Mouse (Mus musculus) G1E (cell line): ENCODE measurements around the gene Gtf3a. TPM values are rescaled to one million over a fixed set of nuclear protein-coding genes. Genes with fewer than 3 reads are reported as not detected.

Source experiments
- ATAC-seq: 2 replicates; pipeline ENCODE4 v1.8.0; 2016; ENCODE audit warnings: mild to moderate bottlenecking; ENCODE audit not compliant: insufficient number of reproducible peaks, poor library complexity, low FRiP score, severe bottlenecking; ENCODE audit errors: extremely low read depth
- DNase-seq: peaks from one replicate; pipeline ENCODE4 v3.0.0; 2012; ENCODE audit warnings: low spot score
- H3K27me3 ChIP-seq: 2 replicates; pipeline ENCODE4 v1.6.1; 2012; ENCODE audit warnings: mild to moderate bottlenecking, low read length, inconsistent platforms; ENCODE audit not compliant: insufficient read depth
- H3K36me3 ChIP-seq: replicated peaks from 2 replicates; pipeline ENCODE3; 2012; ENCODE audit warnings: mild to moderate bottlenecking, inconsistent platforms
- H3K4me1 ChIP-seq: 2 replicates; pipeline ENCODE4 v1.6.1; 2012; ENCODE audit warnings: low read depth, low read length, inconsistent platforms, mixed read lengths; ENCODE audit not compliant: insufficient read depth
- H3K4me3 ChIP-seq: 2 replicates; pipeline ENCODE4 v1.5.1; 2012; ENCODE audit warnings: low read depth, mild to moderate bottlenecking, inconsistent platforms, low read length, moderate library complexity, mixed read lengths
- H3K9me3 ChIP-seq: replicated peaks from 2 replicates; pipeline ENCODE4 v1.6.1; 2012; ENCODE audit warnings: inconsistent platforms
- CTCF ChIP-seq: IDR thresholded peaks from 2 replicates; pipeline ENCODE4 v1.5.1; 2012; ENCODE audit warnings: low read depth, low read length, inconsistent platforms, mixed read lengths
- GATA1 ChIP-seq: IDR thresholded peaks from 2 replicates; pipeline ENCODE4 v1.6.1; 2012; ENCODE audit warnings: borderline replicate concordance, low read length, inconsistent platforms, mixed read lengths
- GATA2 ChIP-seq: IDR thresholded peaks from 2 replicates; pipeline ENCODE4 v1.6.1; 2012; ENCODE audit warnings: low read depth, low read length, inconsistent platforms, borderline replicate concordance
- POLR2AphosphoS5 ChIP-seq: IDR thresholded peaks from 2 replicates; pipeline ENCODE4 v1.6.1; 2012; ENCODE audit warnings: low read depth, low read length, inconsistent platforms; ENCODE audit not compliant: insufficient replicate concordance
- TAL1 ChIP-seq: conservative IDR thresholded peaks from 2 replicates; pipeline ENCODE4 v1.6.1; 2012; ENCODE audit warnings: low read depth, low read length, inconsistent platforms, mixed read lengths
- polyA plus RNA-seq: library from polyadenylated mRNA; stranded (reverse); fragments of >175 nt; gene quantifications from 2 replicates; pipeline ENCODE4 v1.2.3, GENCODE M21; 2012
- total RNA-seq, 2 experiments: library from RNA; stranded (forward) in 1 of 2; stranded (reverse) in 1 of 2; fragments of 200-1000 nt in 1 of 2; fragments of >200 nt in 1 of 2; fragmentation: Nextera tagmentation in 1 of 2; gene quantifications; 2 replicates each; pipeline ENCODE4 v1.2.3; 2014 to 2017

The Gtf3a gene
- total RNA-seq (2014; fragmentation: Nextera tagmentation): 172 and 200 TPM in 2 replicates
- total RNA-seq (2017): 193 and 222 TPM in 2 replicates
- 214 and 270 TPM in 2 replicates for polyA plus RNA-seq

- peaks cover 42% of the 10 kb centered on the region for H3K36me3 ChIP-seq
- peaks cover 49% of the 10 kb centered on the region for H3K4me1 ChIP-seq
- ATAC-seq (peak; percentile 74), DNase-seq (peak; percentile 94)
- peak within 1 kb of the TSS; percentile 92 for H3K4me3 ChIP-seq
- peaks cover 3% of the 10 kb centered on the region for H3K9me3 ChIP-seq
- H3K27me3 ChIP-seq: peaks cover 4% of the 10 kb centered on the region; the same call in 1 of the 2 replicates
- TF ChIP-seq CTCF (no peak), GATA2 (no peak), TAL1 (no peak), POLR2AphosphoS5 (no peak), GATA1 (no peak)
Observed at GRCm38 (mm10) chr5:146948508-146949088, at the start of gene Gtf3a. Gene Gtf3a, plus strand, starts transcription at chr5:146948657.

- no peak for ATAC-seq
- Histone ChIP-seq H3K4me3 (no peak overlapping the region), H3K9me3 (no peaks in the 10 kb centered on the region), H3K27me3 (peaks cover 10% of the 10 kb centered on the region; the same call in 1 of the 2 replicates), H3K4me1 (peaks cover 16% of the 10 kb centered on the region), H3K36me3 (no peaks in the 10 kb centered on the region)
- no peak for DNase-seq
- TF ChIP-seq GATA2 (no peak), TAL1 (no peak), POLR2AphosphoS5 (no peak), GATA1 (no peak), CTCF (no peak)
Observed at GRCm38 (mm10) chr5:146900331-146900730, 48.1 kb upstream of the Gtf3a start.

GRCm38 (mm10) chr5:146901501-146901900 lies 47.0 kb upstream of the Gtf3a start:
- DNase-seq (no peak), ATAC-seq (no peak)
- no peaks in the 10 kb centered on the region for H3K9me3 ChIP-seq
- H3K4me3 ChIP-seq: no peak overlapping the region
- TF ChIP-seq POLR2AphosphoS5: no peak
- no peak for TF ChIP-seq GATA1
- TF ChIP-seq CTCF: no peak
- TF ChIP-seq GATA2: no peak
- no peak for TF ChIP-seq TAL1
- H3K27me3 ChIP-seq: peaks cover 6% of the 10 kb centered on the region; the same call in 1 of the 2 replicates
- peaks cover 25% of the 10 kb centered on the region for H3K4me1 ChIP-seq
- H3K36me3 ChIP-seq: no peaks in the 10 kb centered on the region

GRCm38 (mm10) chr5:146904404-146904803 lies 44.1 kb upstream of the Gtf3a start:
- H3K9me3 ChIP-seq: no peaks in the 10 kb centered on the region
- no peak overlapping the region for H3K4me3 ChIP-seq
- TF ChIP-seq GATA1: no peak
- peak; percentile 60 for TF ChIP-seq CTCF
- no peaks in the 10 kb centered on the region for H3K36me3 ChIP-seq
- peaks cover 25% of the 10 kb centered on the region for H3K4me1 ChIP-seq
- H3K27me3 ChIP-seq: peaks cover 10% of the 10 kb centered on the region; the same call in 1 of the 2 replicates
- peak; percentile 64 for DNase-seq
- peak; percentile 69 for ATAC-seq

- Histone ChIP-seq H3K4me1 (peaks cover 25% of the 10 kb centered on the region), H3K27me3 (peaks cover 10% of the 10 kb centered on the region; the same call in 1 of the 2 replicates), H3K4me3 (no peak overlapping the region; the same call in 1 of the 2 replicates), H3K36me3 (no peaks in the 10 kb centered on the region), H3K9me3 (no peaks in the 10 kb centered on the region)
- TF ChIP-seq CTCF (peak; percentile 76), GATA2 (no peak)
- DNase-seq: peak; percentile 63
- no peak for ATAC-seq
Observed at GRCm38 (mm10) chr5:146905486-146906172, 42.8 kb upstream of the Gtf3a start.

GRCm38 (mm10) chr5:146907533-146907932 lies 40.9 kb upstream of the Gtf3a start:
- DNase-seq (no peak), ATAC-seq (no peak)
- no peaks in the 10 kb centered on the region for H3K9me3 ChIP-seq
- TF ChIP-seq CTCF (no peak), GATA1 (no peak), GATA2 (no peak), POLR2AphosphoS5 (no peak), TAL1 (no peak)
- peaks cover 21% of the 10 kb centered on the region; the same call in 1 of the 2 replicates for H3K27me3 ChIP-seq
- H3K4me3 ChIP-seq: no peak overlapping the region
- H3K36me3 ChIP-seq: no peaks in the 10 kb centered on the region
- peaks cover 25% of the 10 kb centered on the region for H3K4me1 ChIP-seq

- no peak for TF ChIP-seq GATA1
- no peak for TF ChIP-seq POLR2AphosphoS5
- TF ChIP-seq CTCF: no peak
- TF ChIP-seq GATA2: no peak
- TF ChIP-seq TAL1: no peak
- Histone ChIP-seq H3K27me3 (peaks cover 24% of the 10 kb centered on the region), H3K9me3 (no peaks in the 10 kb centered on the region), H3K4me3 (no peak overlapping the region), H3K36me3 (no peaks in the 10 kb centered on the region), H3K4me1 (peaks cover 21% of the 10 kb centered on the region)
- no peak for ATAC-seq
- DNase-seq: no peak
Observed at GRCm38 (mm10) chr5:146908629-146909028, 39.8 kb upstream of the Gtf3a start.
